Mouse (Mus musculus) heart, embryonic 12.5 days (tissue): ENCODE measurements around the gene Trmt10a. TPM values are rescaled to one million over a fixed set of nuclear protein-coding genes. Genes with fewer than 3 reads are reported as not detected.

Experiments
- ATAC-seq: fragments of 200-750 bp; cut with Nextera tagmentation; 2 replicates; pipeline ENCODE4 v1.8.0; 2017; ENCODE audit warnings: moderate TSS enrichment, moderate library complexity; ENCODE audit not compliant: insufficient number of reproducible peaks, low FRiP score
- H3K27ac ChIP-seq: fragments of 300-500 bp; sonication (generic); 2 replicates; pipeline ENCODE4 v1.5.1; 2016; ENCODE audit warnings: mild to moderate bottlenecking, moderate library complexity; ENCODE audit not compliant: poor library complexity, severe bottlenecking
- H3K27me3 ChIP-seq: fragments of 300-500 bp; sonication (generic); replicated peaks from 2 replicates; pipeline ENCODE4 v1.6.1; 2016; ENCODE audit warnings: mild to moderate bottlenecking, moderate library complexity
- H3K36me3 ChIP-seq: fragments of 300-500 bp; sonication (generic); 2 replicates; pipeline ENCODE4 v1.6.1; 2016; ENCODE audit warnings: mild to moderate bottlenecking, moderate library complexity
- H3K4me1 ChIP-seq: fragments of 300-500 bp; sonication (generic); replicated peaks from 2 replicates; pipeline ENCODE4 v1.6.1; 2016; ENCODE audit warnings: mild to moderate bottlenecking
- H3K4me2 ChIP-seq: fragments of 300-500 bp; sonication (generic); 2 replicates; pipeline ENCODE4 v1.6.1; 2016; ENCODE audit warnings: mild to moderate bottlenecking, moderate library complexity
- H3K4me3 ChIP-seq: fragments of 300-500 bp; sonication (generic); 2 replicates; pipeline ENCODE4 v1.5.1; 2016; ENCODE audit warnings: mild to moderate bottlenecking
- H3K9ac ChIP-seq: fragments of 300-500 bp; sonication (generic); 2 replicates; pipeline ENCODE4 v1.6.1; 2016; ENCODE audit warnings: mild to moderate bottlenecking, moderate library complexity
- H3K9me3 ChIP-seq: fragments of 300-500 bp; sonication (generic); replicated peaks from 2 replicates; pipeline ENCODE4 v1.6.1; 2016; ENCODE audit warnings: mild to moderate bottlenecking, moderate library complexity
- WGBS: fragments of 180-500 bp; shearing (Covaris S2); methylation state at CpG from one replicate; pipeline ENCODE4 v1.1.7; 2016; 5-methylcytosine and 5-hydroxymethylcytosine counted together
- polyA plus RNA-seq: library from polyadenylated mRNA; unstranded; fragments of >200 nt; fragmentation: Nextera tagmentation; extraction: Ambion mirVana; gene quantifications from 2 replicates; pipeline ENCODE4 v1.2.1, GENCODE M21; 2016

The Trmt10a gene
- polyA plus RNA-seq, 1 experiment from 2014 or later: 12.8 TPM

GRCm38 (mm10) chr3:138162553-138163183 lies 19.4 kb downstream of the Trmt10a start:
- Histone ChIP-seq H3K4me2 (no peak overlapping the region), H3K27me3 (no peaks in the 10 kb centered on the region), H3K4me1 (peaks cover 3% of the 10 kb centered on the region; the same call in 1 of the 2 replicates), H3K9me3 (no peaks in the 10 kb centered on the region), H3K4me3 (no peak overlapping the region), H3K27ac (no peak overlapping the region), H3K9ac (no peak overlapping the region), H3K36me3 (0 out of 2 replicates have a peak, but pooled peaks cover 3% of the 10 kb centered on the region)
- 62% methylated on average over 4 of the region's 4 CpGs for WGBS
- ATAC-seq: no peak

GRCm38 (mm10) chr3:138173291-138173690 lies 30.0 kb downstream of the Trmt10a start:
- Histone ChIP-seq H3K4me2 (no peak overlapping the region), H3K9ac (no peak overlapping the region), H3K27me3 (no peaks in the 10 kb centered on the region), H3K9me3 (peaks cover 3% of the 10 kb centered on the region), H3K4me1 (no peaks in the 10 kb centered on the region), H3K36me3 (no peaks in the 10 kb centered on the region), H3K27ac (no peak overlapping the region), H3K4me3 (no peak overlapping the region)
- WGBS: 73% methylated on average over 10 of the region's 10 CpGs
- ATAC-seq: no peak

GRCm38 (mm10) chr3:138175551-138175950 lies 32.3 kb downstream of the Trmt10a start:
- no peak for ATAC-seq
- no peak overlapping the region for H3K27ac ChIP-seq
- H3K4me3 ChIP-seq: no peak overlapping the region
- peaks cover 3% of the 10 kb centered on the region for H3K9me3 ChIP-seq
- no peak overlapping the region for H3K4me2 ChIP-seq
- H3K4me1 ChIP-seq: no peaks in the 10 kb centered on the region
- H3K27me3 ChIP-seq: no peaks in the 10 kb centered on the region
- no peak overlapping the region for H3K9ac ChIP-seq
- WGBS: 76% methylated on average over 6 of the region's 6 CpGs
- H3K36me3 ChIP-seq: no peaks in the 10 kb centered on the region

- WGBS: 73% methylated on average over 2 of the region's 2 CpGs
Observed at GRCm38 (mm10) chr3:138182019-138182418, 38.8 kb downstream of the Trmt10a start.

GRCm38 (mm10) chr3:138183371-138183770 lies 40.1 kb downstream of the Trmt10a start:
- Histone ChIP-seq H3K9me3 (no peaks in the 10 kb centered on the region), H3K4me2 (no peak overlapping the region), H3K27ac (no peak overlapping the region), H3K9ac (no peak overlapping the region), H3K27me3 (no peaks in the 10 kb centered on the region), H3K4me1 (no peaks in the 10 kb centered on the region), H3K36me3 (no peaks in the 10 kb centered on the region), H3K4me3 (no peak overlapping the region)
- ATAC-seq: no peak
- WGBS: 84% methylated on average over 7 of the region's 7 CpGs

More at GRCm38 (mm10) chr3:138182019-138182418, 38.8 kb downstream of the Trmt10a start:
- no peaks in the 10 kb centered on the region for H3K27me3 ChIP-seq
- no peak overlapping the region for H3K9ac ChIP-seq
- H3K27ac ChIP-seq: no peak overlapping the region
- no peaks in the 10 kb centered on the region for H3K36me3 ChIP-seq
- no peak for ATAC-seq
- no peaks in the 10 kb centered on the region for H3K9me3 ChIP-seq
- H3K4me2 ChIP-seq: no peak overlapping the region
- no peak overlapping the region for H3K4me3 ChIP-seq
- no peaks in the 10 kb centered on the region for H3K4me1 ChIP-seq

GRCm38 (mm10) chr3:138185290-138185689 lies 42.0 kb downstream of the Trmt10a start:
- H3K4me2 ChIP-seq: no peak overlapping the region
- no peak for ATAC-seq
- no peaks in the 10 kb centered on the region for H3K9me3 ChIP-seq
- H3K27me3 ChIP-seq: no peaks in the 10 kb centered on the region
- no peak overlapping the region for H3K4me3 ChIP-seq
- no peak overlapping the region for H3K9ac ChIP-seq
- 50% methylated on average over 4 of the region's 4 CpGs for WGBS
- H3K36me3 ChIP-seq: no peaks in the 10 kb centered on the region
- no peak overlapping the region for H3K27ac ChIP-seq
- H3K4me1 ChIP-seq: no peaks in the 10 kb centered on the region

- Histone ChIP-seq H3K4me2 (no peak overlapping the region), H3K9me3 (peaks cover 2% of the 10 kb centered on the region; the same call in 1 of the 2 replicates), H3K4me1 (no peaks in the 10 kb centered on the region), H3K36me3 (no peaks in the 10 kb centered on the region), H3K27ac (no peak overlapping the region), H3K4me3 (no peak overlapping the region), H3K27me3 (no peaks in the 10 kb centered on the region), H3K9ac (no peak overlapping the region)
- 89% methylated on average over 26 of the region's 26 CpGs for WGBS
- no peak for ATAC-seq
Observed at GRCm38 (mm10) chr3:138185995-138186930, 43.0 kb downstream of the Trmt10a start.

- Histone ChIP-seq H3K4me1 (no peaks in the 10 kb centered on the region), H3K27me3 (no peaks in the 10 kb centered on the region), H3K36me3 (no peaks in the 10 kb centered on the region), H3K9ac (no peak overlapping the region), H3K4me3 (no peak overlapping the region), H3K4me2 (no peak overlapping the region), H3K9me3 (peaks cover 2% of the 10 kb centered on the region; the same call in 1 of the 2 replicates), H3K27ac (no peak overlapping the region)
- WGBS: 76% methylated on average over 7 of the region's 7 CpGs
- ATAC-seq: no peak
Observed at GRCm38 (mm10) chr3:138192260-138192659, 49.0 kb downstream of the Trmt10a start.

- WGBS: 70% methylated on average over 15 of the region's 15 CpGs
Observed at GRCm38 (mm10) chr3:138193683-138194302, 50.5 kb downstream of the Trmt10a start, which contains the start of gene 4930579F01Rik. Gene 4930579F01Rik (minus strand): TSS chr3:138193825.

GRCm38 (mm10) chr3:138197093-138197492 lies 53.8 kb downstream of the Trmt10a start:
- no peaks in the 10 kb centered on the region for H3K4me1 ChIP-seq
- no peak overlapping the region for H3K27ac ChIP-seq
- H3K4me2 ChIP-seq: no peak overlapping the region
- H3K27me3 ChIP-seq: no peaks in the 10 kb centered on the region
- no peak overlapping the region for H3K4me3 ChIP-seq
- WGBS: 83% methylated on average over 14 of the region's 14 CpGs
- H3K9me3 ChIP-seq: no peaks in the 10 kb centered on the region
- no peaks in the 10 kb centered on the region for H3K36me3 ChIP-seq
- no peak for ATAC-seq
- H3K9ac ChIP-seq: no peak overlapping the region

More at GRCm38 (mm10) chr3:138193683-138194302, 50.5 kb downstream of the Trmt10a start, which contains the start of gene 4930579F01Rik:
- Histone ChIP-seq H3K9me3 (peaks cover 2% of the 10 kb centered on the region; the same call in 1 of the 2 replicates), H3K4me3 (no peak within 1 kb of the TSS), H3K36me3 (no peaks in the 10 kb centered on the region), H3K27ac (no peak within 1 kb of the TSS), H3K4me1 (no peaks in the 10 kb centered on the region), H3K9ac (no peak within 1 kb of the TSS), H3K27me3 (no peaks in the 10 kb centered on the region), H3K4me2 (no peak within 1 kb of the TSS)
- ATAC-seq: no peak

GRCm38 (mm10) chr3:138197556-138197955 lies 54.3 kb downstream of the Trmt10a start:
- H3K36me3 ChIP-seq: no peaks in the 10 kb centered on the region
- no peak overlapping the region for H3K27ac ChIP-seq
- 69% methylated on average over 9 of the region's 9 CpGs for WGBS

More at GRCm38 (mm10) chr3:138197556-138197955, 54.3 kb downstream of the Trmt10a start:
- no peak overlapping the region for H3K9ac ChIP-seq
- H3K4me1 ChIP-seq: no peaks in the 10 kb centered on the region
- no peaks in the 10 kb centered on the region for H3K27me3 ChIP-seq
- no peak overlapping the region for H3K4me2 ChIP-seq
- no peak overlapping the region for H3K4me3 ChIP-seq
- no peaks in the 10 kb centered on the region for H3K9me3 ChIP-seq
- ATAC-seq: no peak
